Comparison of ENCODE assay signal across 20 mouse cellular contexts in the genomic region with DNA sequence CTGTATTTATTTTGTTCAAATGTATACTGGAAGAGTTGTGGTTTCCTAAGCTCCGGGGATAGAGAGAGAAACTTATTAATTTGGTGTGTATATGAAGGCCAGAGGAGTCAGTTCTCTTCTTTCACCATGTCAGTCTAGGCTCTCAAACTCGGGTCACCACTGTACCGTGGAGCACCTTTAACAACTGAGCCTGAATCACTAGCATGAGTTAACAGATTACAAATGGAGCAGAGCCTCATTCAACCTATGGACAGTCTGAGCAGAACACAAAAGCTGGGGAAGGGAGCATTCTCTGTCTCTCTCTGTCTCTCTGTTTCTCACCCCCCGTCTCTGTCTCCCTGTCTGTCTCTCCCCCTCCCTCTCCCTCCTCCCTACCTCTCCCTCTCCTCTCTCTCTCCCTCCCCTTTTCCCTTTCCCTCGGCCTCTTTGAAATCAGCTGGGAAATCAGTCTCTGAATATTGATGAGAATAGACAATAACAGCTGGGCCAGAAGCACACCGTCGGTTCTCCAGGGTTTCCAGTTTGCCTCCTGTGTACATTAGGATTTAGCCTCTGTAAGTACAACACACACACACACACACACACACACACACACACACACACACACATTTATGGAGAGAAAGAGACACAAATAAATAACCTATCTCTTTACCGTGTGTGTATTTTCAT.
DNase-seq lines count a peak whose midpoint lies in the region; ATAC-seq and TF ChIP-seq lines count a peak whose summit lies in the region.
"Had no signal": no experiment of that assay in that cellular context is flagged by ENCODE, and none has a peak within 500 bp of the region (broad histone marks: within the 10 kb centered on the region; RNA-seq: fewer than 3 reads in every experiment).

No protein-coding gene starts in this region.

- TF ChIP-seq CTCF in midbrain, postnatal 0 days (IDR thresholded peaks at IDR 0.05): no peak
- TF ChIP-seq CTCF in lung, postnatal 0 days (IDR thresholded peaks at IDR 0.05): no peak

- H3K27me3 ChIP-seq in forebrain, embryonic 12.5 days: no peaks in the 10 kb centered on the region; the same call in 1 of the 2 replicates
- no peaks in the 10 kb centered on the region for H3K27me3 ChIP-seq in forebrain, embryonic 15.5 days
- no peaks in the 10 kb centered on the region for H3K27me3 ChIP-seq in midbrain, embryonic 10.5 days (ENCODE audit: low read depth, poor library complexity, severe bottlenecking)
- peaks cover 4% of the 10 kb centered on the region; the same call in 1 of the 2 replicates for H3K27me3 ChIP-seq in midbrain, postnatal 0 days (ENCODE audit: insufficient read depth, low read length)
- no peaks in the 10 kb centered on the region for H3K27me3 ChIP-seq in hindbrain, embryonic 13.5 days
- H3K27me3 ChIP-seq in lung, postnatal 0 days (replicated peaks; ENCODE audit: insufficient read depth, low read length): no peaks in the 10 kb centered on the region
- H3K27me3 ChIP-seq: heart, embryonic 15.5 days; intestine, embryonic 15.5 days had no signal

- no peak overlapping the region for H3K9ac ChIP-seq in forebrain, embryonic 12.5 days
- H3K9ac ChIP-seq in forebrain, embryonic 15.5 days (replicated peaks): no peak overlapping the region
- H3K9ac ChIP-seq in midbrain, postnatal 0 days (replicated peaks; ENCODE audit: low read length, poor library complexity, severe bottlenecking): no peak overlapping the region
- no peak overlapping the region for H3K9ac ChIP-seq in hindbrain, embryonic 13.5 days
- no peak overlapping the region for H3K9ac ChIP-seq in lung, postnatal 0 days (replicated peaks; ENCODE audit: low read depth)
- H3K9ac ChIP-seq: limb, embryonic 13.5 days; liver, embryonic 13.5 days; lung, embryonic 15.5 days had no signal

- no peak overlapping the region for H3K4me2 ChIP-seq in forebrain, embryonic 12.5 days
- no peak overlapping the region for H3K4me2 ChIP-seq in forebrain, embryonic 15.5 days (replicated peaks)
- no peak overlapping the region for H3K4me2 ChIP-seq in midbrain, postnatal 0 days (ENCODE audit: low read depth, low read length, poor library complexity, severe bottlenecking)
- H3K4me2 ChIP-seq in hindbrain, embryonic 13.5 days: no peak overlapping the region
- no peak overlapping the region for H3K4me2 ChIP-seq in lung, postnatal 0 days (replicated peaks; ENCODE audit: low read depth, low read length)

- 47% methylated on average over 8 of the region's 8 CpGs for WGBS in forebrain, embryonic 12.5 days
- WGBS in forebrain, embryonic 15.5 days: 47% methylated on average over 8 of the region's 8 CpGs
- WGBS in midbrain, embryonic 10.5 days: 60% methylated on average over 8 of the region's 8 CpGs
- 39% methylated on average over 8 of the region's 8 CpGs for WGBS in midbrain, postnatal 0 days
- 42% methylated on average over 8 of the region's 8 CpGs for whole genome bisulfite sequencing in hindbrain, embryonic 13.5 days
- WGBS in lung, postnatal 0 days: 63% methylated on average over 8 of the region's 8 CpGs

- peaks cover 18% of the 10 kb centered on the region for H3K4me1 ChIP-seq in forebrain, embryonic 12.5 days
- peaks cover 9% of the 10 kb centered on the region for H3K4me1 ChIP-seq in forebrain, embryonic 15.5 days
- peaks cover 19% of the 10 kb centered on the region for H3K4me1 ChIP-seq in midbrain, embryonic 10.5 days
- no peaks in the 10 kb centered on the region for H3K4me1 ChIP-seq in midbrain, postnatal 0 days (ENCODE audit: insufficient read depth, low read length)
- H3K4me1 ChIP-seq in hindbrain, embryonic 13.5 days (replicated peaks): peaks cover 14% of the 10 kb centered on the region
- no peaks in the 10 kb centered on the region for H3K4me1 ChIP-seq in lung, postnatal 0 days (ENCODE audit: insufficient read depth, low read depth, low read length)
- H3K4me1 ChIP-seq: intestine, embryonic 15.5 days; liver, embryonic 13.5 days; lung, embryonic 15.5 days had no signal

- no peak overlapping the region for H3K4me3 ChIP-seq in forebrain, embryonic 12.5 days (replicated peaks)
- H3K4me3 ChIP-seq in forebrain, embryonic 15.5 days: no peak overlapping the region
- no peak overlapping the region for H3K4me3 ChIP-seq in midbrain, embryonic 10.5 days
- H3K4me3 ChIP-seq in midbrain, postnatal 0 days (ENCODE audit: low read depth, low read length): no peak overlapping the region
- no peak overlapping the region for H3K4me3 ChIP-seq in hindbrain, embryonic 13.5 days
- H3K4me3 ChIP-seq in lung, postnatal 0 days (ENCODE audit: low read depth, low read length): no peak overlapping the region
- H3K4me3 ChIP-seq: lung, embryonic 15.5 days had no signal

- no peaks in the 10 kb centered on the region for H3K9me3 ChIP-seq in forebrain, embryonic 12.5 days
- no peaks in the 10 kb centered on the region for H3K9me3 ChIP-seq in forebrain, embryonic 15.5 days
- no peaks in the 10 kb centered on the region for H3K9me3 ChIP-seq in midbrain, embryonic 10.5 days (replicated peaks)
- H3K9me3 ChIP-seq in midbrain, postnatal 0 days (ENCODE audit: low read length): no peaks in the 10 kb centered on the region
- no peaks in the 10 kb centered on the region for H3K9me3 ChIP-seq in hindbrain, embryonic 13.5 days
- H3K9me3 ChIP-seq in lung, postnatal 0 days (ENCODE audit: low read length): no peaks in the 10 kb centered on the region
- H3K9me3 ChIP-seq: embryonic facial prominence, embryonic 13.5 days; heart, embryonic 15.5 days; intestine, embryonic 15.5 days; limb, embryonic 13.5 days; liver, embryonic 13.5 days; lung, embryonic 15.5 days had no signal

- no peak overlapping the region for H3K27ac ChIP-seq in forebrain, embryonic 12.5 days
- H3K27ac ChIP-seq in forebrain, embryonic 15.5 days (replicated peaks): no peak overlapping the region
- H3K27ac ChIP-seq in midbrain, embryonic 10.5 days (replicated peaks): no peak overlapping the region
- H3K27ac ChIP-seq in midbrain, postnatal 0 days (ENCODE audit: low read depth, low read length): no peak overlapping the region
- H3K27ac ChIP-seq in hindbrain, embryonic 13.5 days: 0 out of 2 replicates have a peak overlapping the region, but pooled peaks have one; percentile 41
- H3K27ac ChIP-seq in lung, postnatal 0 days (ENCODE audit: low read length): no peak overlapping the region
- H3K27ac ChIP-seq: embryonic facial prominence, embryonic 13.5 days; heart, embryonic 15.5 days; intestine, embryonic 15.5 days; kidney, postnatal 0 days; limb, embryonic 13.5 days; liver, embryonic 13.5 days; lung, embryonic 15.5 days; macrophage; stomach, postnatal 0 days had no signal

- TF ChIP-seq EP300 in lung, postnatal 0 days (IDR thresholded peaks at IDR 0.05): no peak

- DNase-seq in midbrain, embryonic 10.5 days (ENCODE audit: low spot score): peak; percentile 13
- DNase-seq in midbrain, postnatal 0 days (ENCODE audit: low spot score): no peak
- DNase-seq in retina, embryonic 14.5 days (ENCODE audit: low spot score): peak; percentile 28
- no peak for DNase-seq in lung, postnatal 0 days (ENCODE audit: low spot score)
- DNase-seq: adrenal gland, postnatal 25 days; cerebellum, postnatal 14 days; gastrocnemius, postnatal 14 days; heart, postnatal 4 days; liver, embryonic 13.5 days had no signal

- ATAC-seq in forebrain, embryonic 12.5 days (ENCODE audit: low FRiP score): peak; percentile 62
- ATAC-seq in forebrain, embryonic 15.5 days (replicated peaks): no peak; the same call in 1 of the 2 replicates
- no peak for ATAC-seq in midbrain, postnatal 0 days (ENCODE audit: low FRiP score)
- ATAC-seq in hindbrain, embryonic 13.5 days (ENCODE audit: low FRiP score): 0 out of 2 replicates have a peak, but pooled peaks have one; percentile 50
- ATAC-seq in lung, postnatal 0 days: no peak
- ATAC-seq: intestine, embryonic 15.5 days had no signal

- no peaks in the 10 kb centered on the region for H3K36me3 ChIP-seq in forebrain, embryonic 12.5 days (replicated peaks)
- H3K36me3 ChIP-seq in forebrain, embryonic 15.5 days: no peaks in the 10 kb centered on the region
- no peaks in the 10 kb centered on the region for H3K36me3 ChIP-seq in midbrain, embryonic 10.5 days
- H3K36me3 ChIP-seq in midbrain, postnatal 0 days (ENCODE audit: insufficient read depth, low read length): no peaks in the 10 kb centered on the region
- no peaks in the 10 kb centered on the region for H3K36me3 ChIP-seq in hindbrain, embryonic 13.5 days
- H3K36me3 ChIP-seq in lung, postnatal 0 days (ENCODE audit: insufficient read depth, low read length): no peaks in the 10 kb centered on the region
- H3K36me3 ChIP-seq: embryonic facial prominence, embryonic 13.5 days; heart, embryonic 15.5 days; intestine, embryonic 15.5 days; limb, embryonic 13.5 days; liver, embryonic 13.5 days; lung, embryonic 15.5 days had no signal

Comparison
In these comparisons a context has a peak if more than half of its experiments do, and no peak if none do; other contexts are left out.
1. ATAC-seq: peak in forebrain, embryonic 12.5 days (single experiment) and hindbrain, embryonic 13.5 days (single experiment); none in forebrain, embryonic 15.5 days (single experiment), midbrain, postnatal 0 days (single experiment) and lung, postnatal 0 days (single experiment).
2. DNase-seq: peak in midbrain, embryonic 10.5 days (single experiment) and retina, embryonic 14.5 days (single experiment); none in midbrain, postnatal 0 days (single experiment) and lung, postnatal 0 days (single experiment).